Mouse (Mus musculus): ENCODE results near the gene Sh3d21.
A peak's percentile ranks its signal among the peaks of the same experiment; 100 is the strongest.

Sh3d21 gene

DNA sequence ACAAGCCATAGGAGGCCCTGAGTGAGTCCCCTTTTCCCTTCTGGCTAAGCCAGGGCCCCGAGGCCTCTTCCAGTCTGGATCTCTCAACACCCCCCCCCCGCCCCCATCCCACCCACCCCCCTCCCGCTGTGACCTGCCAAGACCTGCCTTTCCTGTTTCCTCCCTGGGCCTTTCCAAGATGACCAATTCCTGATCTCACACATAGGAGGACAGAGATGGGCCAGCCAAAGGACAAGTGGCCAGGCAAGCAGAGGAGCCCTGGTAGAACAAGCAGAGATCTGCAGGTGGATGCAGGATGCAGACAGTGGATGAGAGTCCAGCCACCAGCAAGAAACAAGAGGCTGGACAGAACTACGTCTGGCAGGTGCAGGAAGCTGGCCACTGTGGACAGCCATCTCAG is 17.9 kb downstream of the Sh3d21 start:
- no peak for DNase-seq (ENCODE audit: low spot score)

- no peak for DNase-seq (ENCODE audit: low spot score)
Measured at GRCm38 (mm10) chr4:126141021-126141420, 22.3 kb downstream of the Sh3d21 start.

DNA sequence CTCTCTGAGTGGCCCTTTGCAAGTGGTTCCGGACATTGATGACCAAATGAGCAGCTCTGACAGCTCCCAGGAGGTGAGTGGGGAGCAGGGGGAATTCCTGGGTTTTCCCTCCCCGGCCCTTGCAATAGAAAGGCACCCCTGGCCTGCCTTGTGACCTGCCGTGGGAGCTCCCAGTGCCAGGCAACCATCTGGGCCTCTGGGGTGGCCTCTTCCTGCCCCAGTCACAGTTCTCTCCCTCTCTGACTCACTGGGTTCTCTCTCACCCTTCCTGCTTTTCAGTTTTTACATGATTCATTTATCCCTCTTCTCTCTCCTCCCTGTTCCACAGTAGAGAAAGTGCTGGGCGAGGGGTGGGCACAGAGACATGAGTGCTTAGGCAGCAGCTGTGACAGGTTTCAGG is 25.5 kb downstream of the Sh3d21 start:
- no peak for DNase-seq (ENCODE audit: low spot score)

DNA sequence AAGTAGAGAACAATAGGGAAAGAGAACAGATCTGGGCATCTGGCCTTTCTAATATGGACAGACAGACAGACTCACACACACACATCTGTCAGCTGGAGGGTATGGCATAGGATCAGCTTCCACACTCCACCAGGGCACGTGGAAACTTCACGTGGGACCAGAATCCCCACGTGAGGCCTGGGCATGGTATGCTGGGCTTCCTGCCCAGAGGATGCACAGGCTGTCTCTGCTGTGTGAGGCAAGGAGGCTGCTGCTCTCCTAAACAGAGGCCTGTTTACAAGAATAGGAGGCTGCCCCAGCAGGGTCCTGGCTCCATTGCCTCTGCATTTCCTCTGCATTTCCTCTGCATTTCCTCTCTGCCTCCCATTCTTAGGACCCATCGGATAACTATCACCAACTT is 28.7 kb downstream of the Sh3d21 start:
- DNase-seq (ENCODE audit: low spot score): no peak

- no peak for DNase-seq (ENCODE audit: low spot score)
Measured at GRCm38 (mm10) chr4:126134236-126134635, 29.1 kb downstream of the Sh3d21 start.

DNA sequence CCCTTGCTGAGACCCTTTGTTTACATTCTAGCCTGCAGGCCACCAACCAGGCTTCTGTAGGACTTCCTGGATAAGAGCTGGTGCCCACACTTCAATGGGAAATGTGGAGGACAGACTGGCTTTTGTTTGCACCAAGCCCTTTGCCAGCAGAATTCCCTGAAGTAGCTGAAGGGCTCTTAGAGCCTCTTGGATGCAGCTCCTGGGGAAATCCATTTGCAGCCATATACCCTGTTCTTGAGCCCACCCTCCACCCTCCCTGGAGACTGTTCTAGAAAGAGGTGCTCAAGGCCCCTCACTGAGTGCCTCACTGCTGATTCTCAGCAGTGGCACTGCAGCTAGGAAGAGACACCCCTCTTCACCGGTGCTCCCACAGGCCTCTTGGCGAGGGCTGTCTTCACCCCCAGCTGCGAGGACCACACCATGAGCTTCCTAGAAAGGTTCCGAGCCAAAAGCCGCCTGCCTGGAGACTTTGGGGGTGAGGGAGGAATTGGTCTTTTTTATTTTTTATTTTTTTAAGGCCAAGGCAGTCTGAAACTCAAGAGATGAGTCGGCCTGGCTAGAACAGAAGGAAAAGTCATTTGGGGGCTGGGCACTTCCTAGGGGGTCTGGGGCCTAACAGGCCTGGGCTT is 30.5 kb downstream of the Sh3d21 start:
- no peak for DNase-seq (ENCODE audit: low spot score)

GRCm38 (mm10) chr4:126131290-126132121 is 31.8 kb downstream of the Sh3d21 start:
- no peak for DNase-seq (ENCODE audit: low spot score)

GRCm38 (mm10) chr4:126130502-126130901 is 32.8 kb downstream of the Sh3d21 start:
- no peak for DNase-seq (ENCODE audit: low spot score)

DNA sequence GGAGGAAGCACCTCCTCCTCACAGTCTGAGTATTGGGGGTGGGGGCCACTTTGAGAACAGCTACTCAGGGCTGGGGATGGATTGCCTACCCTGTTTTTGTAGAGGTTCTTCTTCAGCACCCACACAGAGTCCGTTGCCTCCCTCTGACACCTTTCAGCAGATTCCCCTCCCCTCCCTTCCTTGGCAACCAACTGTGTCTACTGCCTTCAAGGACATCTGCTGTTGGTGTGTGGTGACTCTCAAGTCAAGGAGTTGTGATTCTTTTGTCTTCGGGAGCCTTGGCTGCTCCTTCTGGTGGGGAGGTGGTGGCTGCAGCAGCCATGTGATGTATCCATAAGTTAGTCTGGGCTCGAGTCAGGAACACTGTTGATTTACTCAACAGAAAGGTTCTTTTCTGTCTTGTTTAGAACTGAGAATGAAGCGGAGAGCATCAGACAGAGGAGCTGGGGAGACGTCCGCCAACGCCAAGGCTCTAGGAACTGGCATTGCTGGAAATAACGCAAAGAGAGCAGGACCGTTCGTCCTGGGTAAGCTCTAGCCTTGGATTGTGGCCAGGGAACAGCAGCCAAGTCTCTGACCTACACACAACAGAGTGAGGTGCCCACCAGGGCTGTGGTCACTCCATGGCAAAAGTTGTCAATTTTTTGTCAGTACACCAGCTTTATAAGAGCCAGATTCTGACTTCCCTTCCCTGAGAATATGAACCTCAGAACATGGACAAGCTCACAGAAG is 39.8 kb downstream of the Sh3d21 start:
- DNase-seq (ENCODE audit: low spot score): no peak

- no peak for DNase-seq (ENCODE audit: low spot score)
Measured at GRCm38 (mm10) chr4:126120506-126120905, 42.8 kb downstream of the Sh3d21 start.

GRCm38 (mm10) chr4:126120052-126120451 is 43.2 kb downstream of the Sh3d21 start:
- DNase-seq (ENCODE audit: low spot score): no peak

GRCm38 (mm10) chr4:126119051-126119450 is 44.2 kb downstream of the Sh3d21 start:
- no peak for DNase-seq (ENCODE audit: low spot score)

- DNase-seq (ENCODE audit: low spot score): no peak
Measured at GRCm38 (mm10) chr4:126118651-126119050, 44.6 kb downstream of the Sh3d21 start.

DNA sequence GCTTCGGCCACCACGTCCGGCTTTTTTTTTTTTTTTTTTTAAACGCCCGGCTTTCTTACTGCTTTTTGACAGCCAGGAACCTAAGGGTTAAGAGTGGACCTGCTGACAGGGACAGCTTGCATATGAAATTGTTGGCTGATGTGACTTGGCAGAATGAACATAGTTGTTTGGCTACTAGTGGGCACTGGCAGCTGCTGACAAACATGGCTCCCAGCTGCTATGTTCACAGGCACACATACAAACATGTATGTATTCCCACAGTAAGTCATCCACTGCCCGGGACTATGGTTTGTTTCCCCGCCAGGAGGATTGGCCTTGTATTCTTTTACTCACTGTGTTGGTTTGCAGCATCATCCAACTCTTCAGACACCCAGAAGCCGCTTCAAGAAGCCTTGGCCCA is 46.2 kb downstream of the Sh3d21 start:
- no peak for DNase-seq (ENCODE audit: low spot score)

DNA sequence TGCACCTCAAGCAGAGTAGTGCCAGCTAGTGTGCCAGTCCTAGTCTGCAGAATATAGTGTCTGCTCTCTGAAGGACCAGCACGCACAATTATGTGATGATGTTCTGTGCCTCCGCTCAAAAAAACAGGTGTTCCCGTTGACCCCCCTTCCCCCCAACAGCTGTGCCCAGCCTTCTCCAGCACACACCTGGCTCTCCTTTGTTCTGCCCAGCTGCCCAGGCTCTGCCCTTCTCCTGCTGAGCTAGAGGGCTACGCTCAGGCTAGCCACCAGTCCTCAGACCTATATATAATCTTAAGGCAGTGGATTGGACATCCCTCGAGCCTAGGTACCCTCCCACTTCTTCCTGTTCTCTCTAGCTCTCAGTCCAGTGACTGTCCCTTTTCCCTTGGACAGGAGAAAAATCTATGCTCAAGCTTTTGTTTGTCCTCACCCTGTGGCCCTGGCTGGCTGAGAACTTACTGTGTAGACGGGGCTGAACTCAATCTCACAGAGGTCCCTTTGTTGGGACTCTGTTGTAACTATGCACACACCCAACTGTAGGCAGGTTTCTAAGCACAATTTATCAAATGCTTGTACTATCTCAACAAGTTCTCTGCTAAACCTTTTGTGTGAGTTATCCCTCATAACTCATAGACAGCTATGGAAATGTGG is 47.3 kb downstream of the Sh3d21 start:
- DNase-seq (ENCODE audit: low spot score): no peak

DNA sequence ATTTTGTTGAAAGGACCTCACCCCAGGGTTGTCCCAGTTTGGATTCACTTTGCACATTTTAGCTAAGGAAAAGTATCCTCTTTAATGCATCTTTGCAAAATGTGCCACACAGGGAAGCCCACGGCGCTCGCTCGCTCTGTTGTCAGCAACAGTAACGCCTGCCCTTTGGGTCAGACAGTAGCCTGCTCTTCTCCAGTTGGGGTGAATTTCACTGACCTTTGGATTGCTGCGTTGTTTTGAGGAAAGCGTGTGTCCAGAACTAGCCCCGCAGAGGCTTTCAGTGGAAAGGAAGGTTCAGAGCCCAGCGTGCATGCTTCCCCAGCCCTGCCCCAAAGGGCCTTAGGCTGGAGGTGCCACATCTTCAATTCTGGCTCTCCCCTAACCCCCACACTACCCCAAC is 47.9 kb downstream of the Sh3d21 start:
- no peak for DNase-seq (ENCODE audit: low spot score)

DNA sequence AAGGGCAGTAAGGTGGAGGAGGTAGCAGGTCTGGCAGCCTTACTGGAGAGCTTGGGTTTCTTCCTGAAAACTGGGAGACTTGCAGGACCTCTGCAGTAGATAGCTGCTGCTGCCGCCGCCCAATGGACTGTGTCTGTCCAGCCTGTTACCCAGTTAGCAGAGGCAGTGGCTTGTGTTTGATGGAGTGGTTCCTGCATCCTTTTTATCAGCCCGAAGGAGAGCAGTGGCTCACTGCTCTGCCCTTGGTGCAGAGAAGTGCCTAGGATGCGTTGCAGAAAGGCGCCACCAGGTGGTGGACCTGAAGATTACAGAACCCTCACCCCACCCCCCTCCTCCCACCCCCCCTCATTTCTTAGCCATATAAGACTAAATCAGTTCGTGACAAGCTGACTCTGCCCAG is 49.3 kb downstream of the Sh3d21 start:
- peak; percentile 37 for DNase-seq (ENCODE audit: low spot score)

DNA sequence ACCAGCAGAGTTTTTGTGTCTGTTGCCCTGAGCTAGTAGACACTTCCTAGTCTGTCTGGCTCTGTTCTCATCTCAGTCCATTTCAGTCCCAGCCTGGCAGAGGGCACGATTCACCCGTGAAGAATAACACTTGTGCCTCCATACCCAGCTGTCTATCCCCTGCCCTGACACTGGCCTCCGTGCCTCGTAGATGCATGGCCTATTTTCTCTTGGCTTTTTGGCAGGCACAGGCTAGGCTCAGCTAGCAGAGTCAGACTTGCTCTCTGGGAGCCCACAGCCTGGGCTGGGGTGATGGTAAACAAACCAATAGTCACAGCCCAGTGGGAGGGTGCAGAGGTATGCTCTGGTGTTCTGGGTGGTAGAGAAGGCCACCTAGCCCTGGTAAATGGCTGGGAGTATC is 50.0 kb downstream of the Sh3d21 start:
- DNase-seq (ENCODE audit: low spot score): no peak

DNA sequence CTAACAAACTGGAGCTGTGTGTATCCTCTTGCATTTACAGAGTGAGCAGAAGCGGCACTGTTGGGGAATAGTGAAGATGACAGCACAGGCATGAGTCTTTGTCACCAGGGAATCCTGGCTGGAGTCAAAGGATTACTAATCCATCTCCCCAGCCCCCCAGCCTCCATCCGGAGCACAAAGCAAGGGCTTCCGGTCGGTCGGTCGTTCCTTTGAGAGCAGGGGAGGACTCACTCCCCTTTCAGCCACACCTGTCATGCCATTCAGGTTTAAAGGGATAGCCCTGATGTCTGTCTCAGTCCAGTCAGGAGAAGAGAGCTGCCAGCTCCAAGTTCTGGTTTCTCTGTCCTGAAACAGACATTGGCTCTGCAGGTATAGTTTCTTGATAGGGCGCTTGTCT is 52.1 kb downstream of the Sh3d21 start:
- no peak for DNase-seq (ENCODE audit: low spot score)

DNA sequence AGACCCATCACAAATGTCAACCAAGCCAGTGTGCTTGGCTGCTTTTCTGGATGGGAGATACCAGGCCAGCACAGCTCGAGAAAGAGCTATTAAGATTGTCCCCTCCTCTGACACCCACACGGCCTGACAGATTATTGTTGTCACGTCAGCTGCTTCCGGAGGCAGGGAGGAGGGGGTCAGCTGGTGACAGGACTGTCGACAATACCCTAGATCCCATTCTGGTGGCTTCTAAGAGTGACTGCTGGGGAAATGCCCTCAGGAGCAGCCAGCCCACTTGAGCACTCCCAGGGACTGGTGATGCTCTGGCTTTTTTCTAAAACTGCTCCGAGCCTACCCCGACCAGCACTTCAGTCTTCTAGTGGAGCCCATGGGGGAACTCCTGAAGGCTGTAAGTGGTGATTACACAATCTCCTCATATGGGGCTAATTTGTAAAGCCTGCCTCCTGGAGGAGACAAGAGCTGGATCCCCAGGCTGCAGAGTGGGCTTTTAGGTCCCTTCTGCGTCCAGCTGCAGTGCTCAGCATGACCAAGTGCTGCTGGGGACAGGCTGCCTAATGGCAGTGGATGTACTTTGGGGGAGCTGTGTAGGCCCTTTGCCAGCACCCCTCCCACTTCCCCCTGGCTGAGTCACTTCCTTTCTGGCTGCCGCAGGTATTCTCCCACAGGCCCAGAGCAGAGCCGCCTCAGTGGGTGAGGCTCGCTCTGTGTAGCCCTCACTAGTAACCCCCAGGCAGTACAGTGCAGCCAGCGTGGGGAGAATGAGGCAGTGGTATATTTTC is 52.7 kb downstream of the Sh3d21 start:
- DNase-seq (ENCODE audit: low spot score): no peak

GRCm38 (mm10) chr4:126109613-126110373 is 53.5 kb downstream of the Sh3d21 start:
- no peak for DNase-seq (ENCODE audit: low spot score)
